Mouse (Mus musculus) liver, embryonic 16.5 days (tissue): ENCODE results near the gene Gm49345. TPM values are rescaled to one million over a fixed set of nuclear protein-coding genes. Genes with fewer than 3 reads are reported as not detected.
A peak's percentile ranks its signal among the peaks of the same experiment; 100 is the strongest.
"Not testable (repeated sequence)": the region's sequence is repeated elsewhere in the genome, so short reads cannot be mapped to it uniquely, and the experiment has no call there.

Source experiments
- ATAC-seq: fragments of 200-750 bp; cut with Nextera tagmentation; 2 replicates; pipeline ENCODE4 v1.8.0; 2017; ENCODE audit warnings: low read depth, mild to moderate bottlenecking, moderate number of reproducible peaks, moderate library complexity
- H3K27ac ChIP-seq: fragments of 300-500 bp; sonication (generic); 2 replicates; pipeline ENCODE4 v1.5.1; 2014; ENCODE audit warnings: mild to moderate bottlenecking, low read length
- H3K27me3 ChIP-seq: fragments of 300-500 bp; sonication (generic); 2 replicates; pipeline ENCODE4 v1.6.1; 2014; ENCODE audit warnings: low read depth, low read length, mixed read lengths; ENCODE audit not compliant: control insufficient read depth, insufficient read depth
- H3K36me3 ChIP-seq: fragments of 300-500 bp; sonication (generic); 2 replicates; pipeline ENCODE4 v1.6.1; 2014; ENCODE audit warnings: mild to moderate bottlenecking; ENCODE audit not compliant: control insufficient read depth, insufficient read depth
- H3K4me1 ChIP-seq: fragments of 300-500 bp; sonication (generic); 2 replicates; pipeline ENCODE4 v1.6.1; 2014; ENCODE audit warnings: low read depth, low read length, mixed read lengths; ENCODE audit not compliant: control insufficient read depth
- H3K4me2 ChIP-seq: fragments of 300-500 bp; sonication (generic); 2 replicates; pipeline ENCODE4 v1.6.1; 2014; ENCODE audit warnings: low read depth, low read length, mixed read lengths
- H3K4me3 ChIP-seq: fragments of 300-500 bp; sonication (generic); 2 replicates; pipeline ENCODE4 v1.5.1; 2014; ENCODE audit warnings: low read depth, mild to moderate bottlenecking, low read length
- H3K9ac ChIP-seq: fragments of 300-500 bp; sonication (generic); 2 replicates; pipeline ENCODE4 v1.6.1; 2014; ENCODE audit warnings: low read depth, low read length
- H3K9me3 ChIP-seq: fragments of 300-500 bp; sonication (generic); replicated peaks from 2 replicates; pipeline ENCODE4 v1.6.1; 2016; ENCODE audit warnings: low read length; ENCODE audit not compliant: control insufficient read depth
- WGBS: fragments of 180-500 bp; shearing (Covaris S2); extraction: QIAGEN DNeasy Blood & Tissue Kit; methylation state at CpG from one replicate; pipeline ENCODE4 v1.1.7; 2014; ENCODE audit not compliant: insufficient replicate concordance; 5-methylcytosine and 5-hydroxymethylcytosine counted together
- polyA plus RNA-seq: library from polyadenylated mRNA; unstranded; fragments of >200 nt; fragmentation: Nextera tagmentation; extraction: Ambion mirVana; gene quantifications from 2 replicates; pipeline ENCODE4 v1.2.1, GENCODE M21; 2015

The Gm49345 gene
- not detected in 2 replicates for polyA plus RNA-seq

DNA sequence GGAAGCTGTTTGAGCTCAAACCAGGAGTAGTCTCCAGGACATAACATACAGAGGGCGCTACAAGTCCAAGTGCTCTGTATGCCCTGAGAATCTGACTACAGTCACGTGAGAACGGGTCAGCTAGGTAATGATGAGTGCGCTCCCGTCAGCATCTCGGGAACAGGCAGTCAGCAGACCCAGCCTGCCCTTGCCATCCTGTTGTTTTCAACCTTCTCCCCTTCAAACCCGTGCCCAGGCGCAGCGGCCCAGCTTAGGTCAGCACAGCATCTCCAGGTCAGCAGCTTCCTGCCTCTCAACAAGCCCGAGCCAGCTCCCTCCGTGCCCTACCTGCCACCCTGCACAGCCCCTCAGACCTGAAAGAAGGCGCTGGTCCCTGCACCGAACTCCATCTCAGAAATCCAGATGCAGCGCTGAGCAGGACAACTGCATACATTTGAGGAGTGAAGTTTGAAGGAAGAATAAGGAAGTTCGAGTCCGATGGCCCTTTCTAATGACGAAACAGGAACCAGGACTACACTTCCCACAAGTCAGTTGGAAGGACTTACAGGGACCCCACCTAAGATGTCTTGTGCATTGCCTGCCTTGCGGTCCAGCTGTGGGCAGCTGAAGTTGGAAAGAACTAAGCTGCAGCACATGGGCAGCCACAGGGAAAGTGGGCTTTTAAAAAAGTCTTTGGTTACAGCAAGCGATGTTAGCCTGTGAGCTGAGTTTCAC, at the start of gene Gm49345, which contains the start of gene Zfp729a:
TSS of gene Gm49345 (minus strand) at position 476 of the 714 bp plus-strand sequence.
TSS of gene Zfp729a (minus strand) at position 498 of the 714 bp plus-strand sequence.
- Histone ChIP-seq H3K4me3 (peak within 1 kb of the TSS; percentile 84), H3K9me3 (no peaks in the 10 kb centered on the region), H3K27ac (peak within 1 kb of the TSS; percentile 29; the same call in 1 of the 2 replicates), H3K4me2 (peak within 1 kb of the TSS; percentile 58), H3K27me3 (no peaks in the 10 kb centered on the region), H3K9ac (peak within 1 kb of the TSS; percentile 79), H3K4me1 (no peaks in the 10 kb centered on the region), H3K36me3 (no peaks in the 10 kb centered on the region)
- peak; percentile 98 for ATAC-seq
- under 1% methylated on average over 19 of the region's 19 CpGs for WGBS

DNA sequence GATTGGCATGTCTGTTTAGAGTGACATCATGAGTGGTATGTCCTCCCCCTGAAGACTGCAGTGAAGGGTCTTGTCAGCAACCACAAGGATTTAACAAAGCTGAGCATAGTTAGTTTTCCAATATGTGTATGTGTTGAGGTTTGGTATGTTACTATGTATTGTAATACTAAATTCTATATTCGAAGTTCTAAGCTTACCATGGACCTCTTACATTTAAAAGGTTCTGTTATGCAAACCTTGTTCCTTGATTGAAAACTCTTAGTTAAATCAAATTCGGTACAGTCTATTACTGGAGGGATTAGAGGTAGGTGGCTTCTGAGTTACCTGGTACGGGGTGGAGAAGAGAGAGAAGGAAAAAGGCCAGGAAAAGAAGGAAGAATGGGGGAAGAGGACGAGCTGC, 49.4 kb upstream of the Gm49345 start, which contains the start of gene Zfp738:
TSS of gene Zfp738 (minus strand) at position 101 of the 400 bp plus-strand sequence.
- 64% methylated on average over 4 of the region's 4 CpGs for WGBS
- Histone ChIP-seq H3K9me3 (no peaks in the 10 kb centered on the region), H3K4me3 (no peak within 1 kb of the TSS), H3K9ac (no peak within 1 kb of the TSS), H3K27me3 (no peaks in the 10 kb centered on the region), H3K36me3 (no peaks in the 10 kb centered on the region), H3K27ac (no peak within 1 kb of the TSS), H3K4me1 (no peaks in the 10 kb centered on the region; the same call in 1 of the 2 replicates), H3K4me2 (no peak within 1 kb of the TSS)
- no peak for ATAC-seq

DNA sequence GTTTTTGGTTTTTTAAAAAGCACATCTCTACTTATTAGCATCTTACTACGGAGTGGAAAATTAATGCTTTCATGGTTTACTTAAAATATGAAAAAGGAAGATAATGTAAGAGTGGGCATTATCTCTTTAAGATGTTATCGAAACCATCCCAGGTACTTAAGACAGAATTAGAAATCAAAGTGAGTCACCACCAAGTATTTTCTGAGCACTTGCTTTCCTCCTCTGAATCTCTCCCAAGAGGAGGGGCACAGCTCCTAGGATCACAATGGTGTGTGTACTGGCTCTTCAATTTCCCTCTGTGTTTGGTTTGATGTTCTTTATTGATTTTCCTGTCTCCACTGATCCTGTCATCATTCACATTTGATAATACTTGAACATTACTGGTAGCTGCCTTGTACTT, 46.3 kb upstream of the Gm49345 start:
- not testable (repeated sequence) for H3K36me3 ChIP-seq, H3K4me1 ChIP-seq, H3K27ac ChIP-seq, H3K27me3 ChIP-seq, H3K9me3 ChIP-seq, H3K9ac ChIP-seq, ATAC-seq
- WGBS: 69% methylated on average over 2 of the region's 2 CpGs
- H3K4me2 ChIP-seq: peak overlapping the region; percentile 59
- H3K4me3 ChIP-seq: peak overlapping the region; percentile 71

- peak overlapping the region; percentile 64 for H3K9ac ChIP-seq
- H3K36me3 ChIP-seq, H3K9me3 ChIP-seq, H3K27me3 ChIP-seq, H3K27ac ChIP-seq, H3K4me1 ChIP-seq: not testable (repeated sequence)
- peak overlapping the region; percentile 71 for H3K4me3 ChIP-seq
- ATAC-seq: peak; percentile 99
- H3K4me2 ChIP-seq: peak overlapping the region; percentile 59
- 11% methylated on average over 16 of the region's 16 CpGs for WGBS
These were observed 45.6 kb upstream of the Gm49345 start for GRCm38 (mm10) chr13:67682959-67683735.

GRCm38 (mm10) chr13:67674902-67675301, 37.3 kb upstream of the Gm49345 start:
- 42% methylated on average over 2 of the region's 2 CpGs for WGBS

DNA sequence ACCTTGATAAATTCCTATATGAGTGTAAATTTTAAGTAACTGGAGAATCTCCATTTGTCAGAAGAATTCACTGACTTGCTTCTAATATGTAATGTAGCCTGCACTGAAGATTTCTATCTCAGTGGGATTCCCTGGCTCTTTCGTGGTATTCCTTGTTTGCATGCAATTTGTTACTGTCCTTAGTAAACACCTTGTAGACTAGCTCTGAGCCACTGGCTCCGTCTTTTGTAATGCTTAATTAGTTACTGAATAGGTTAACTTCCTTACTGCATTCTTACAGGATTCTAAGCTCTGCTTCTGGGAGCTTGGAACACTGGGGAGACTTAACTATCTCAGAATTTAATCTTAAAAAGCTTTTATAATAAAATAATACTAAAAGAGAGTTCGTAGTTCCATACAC, 14.9 kb upstream of the Gm49345 start:
- Histone ChIP-seq H3K27me3 (no peaks in the 10 kb centered on the region), H3K27ac (no peak overlapping the region), H3K9me3 (no peaks in the 10 kb centered on the region), H3K36me3 (no peaks in the 10 kb centered on the region), H3K9ac (no peak overlapping the region), H3K4me1 (no peaks in the 10 kb centered on the region), H3K4me3 (no peak overlapping the region), H3K4me2 (no peak overlapping the region)
- 31% methylated on average over 3 of the region's 3 CpGs for WGBS
- ATAC-seq: no peak

More at GRCm38 (mm10) chr13:67674902-67675301, 37.3 kb upstream of the Gm49345 start:
- no peaks in the 10 kb centered on the region for H3K27me3 ChIP-seq
- no peak for ATAC-seq
- no peak overlapping the region for H3K27ac ChIP-seq
- no peaks in the 10 kb centered on the region for H3K4me1 ChIP-seq
- H3K9me3 ChIP-seq: no peaks in the 10 kb centered on the region
- H3K4me3 ChIP-seq: no peak overlapping the region
- no peaks in the 10 kb centered on the region for H3K36me3 ChIP-seq
- H3K4me2 ChIP-seq: no peak overlapping the region
- no peak overlapping the region for H3K9ac ChIP-seq

GRCm38 (mm10) chr13:67610108-67610507, 27.5 kb downstream of the Gm49345 start:
- ATAC-seq: no peak
- Histone ChIP-seq H3K4me1 (peaks cover 4% of the 10 kb centered on the region), H3K4me2 (no peak overlapping the region), H3K4me3 (peak overlapping the region; percentile 75; the same call in 1 of the 2 replicates), H3K9ac (no peak overlapping the region), H3K27ac (no peak overlapping the region), H3K36me3 (no peaks in the 10 kb centered on the region), H3K27me3 (no peaks in the 10 kb centered on the region), H3K9me3 (no peaks in the 10 kb centered on the region)
- WGBS: 60% methylated on average over 4 of the region's 4 CpGs

- Histone ChIP-seq H3K4me2 (peak within 1 kb of the TSS; percentile 65), H3K4me3 (peak within 1 kb of the TSS; percentile 75), H3K36me3 (no peaks in the 10 kb centered on the region), H3K27ac (peak within 1 kb of the TSS; percentile 15; the same call in 1 of the 2 replicates), H3K4me1 (peaks cover 4% of the 10 kb centered on the region), H3K27me3 (no peaks in the 10 kb centered on the region), H3K9ac (peak within 1 kb of the TSS; percentile 77), H3K9me3 (no peaks in the 10 kb centered on the region)
- peak; percentile 90 for ATAC-seq
- 3% methylated on average over 20 of the region's 20 CpGs for WGBS
These were observed 28.3 kb downstream of the Gm49345 start, which contains the start of gene Zfp729b for GRCm38 (mm10) chr13:67609066-67609876. Zfp729b (minus strand) TSS chr13:67609707.
